Mouse (Mus musculus) myocyte (in vitro differentiated cells): ENCODE data around the gene Tmco2.
"Not testable (repeated sequence)": the region's sequence is repeated elsewhere in the genome, so short reads cannot be mapped to it uniquely, and the experiment has no call there.

Experiments
- MAX ChIP-seq: IDR thresholded peaks from one replicate; pipeline ENCODE4 v1.6.1; 2011; ENCODE audit warnings: low read depth, mild to moderate bottlenecking, control low read depth
- MYOD1 ChIP-seq, 3 experiments: IDR thresholded peaks; one replicate each; pipeline ENCODE4 v1.6.1; 2011; ENCODE audit warnings: control low read depth in 2 of 3, low read depth in 2 of 3, mild to moderate bottlenecking in 2 of 3, moderate library complexity in 1 of 3; ENCODE audit not compliant: insufficient read length in 2 of 3, control insufficient read depth in 1 of 3
- POLR2A ChIP-seq: IDR thresholded peaks from one replicate; pipeline ENCODE4 v1.6.1; 2011; ENCODE audit warnings: low read depth, mild to moderate bottlenecking, control low read depth, moderate library complexity; ENCODE audit not compliant: insufficient read length

DNA sequence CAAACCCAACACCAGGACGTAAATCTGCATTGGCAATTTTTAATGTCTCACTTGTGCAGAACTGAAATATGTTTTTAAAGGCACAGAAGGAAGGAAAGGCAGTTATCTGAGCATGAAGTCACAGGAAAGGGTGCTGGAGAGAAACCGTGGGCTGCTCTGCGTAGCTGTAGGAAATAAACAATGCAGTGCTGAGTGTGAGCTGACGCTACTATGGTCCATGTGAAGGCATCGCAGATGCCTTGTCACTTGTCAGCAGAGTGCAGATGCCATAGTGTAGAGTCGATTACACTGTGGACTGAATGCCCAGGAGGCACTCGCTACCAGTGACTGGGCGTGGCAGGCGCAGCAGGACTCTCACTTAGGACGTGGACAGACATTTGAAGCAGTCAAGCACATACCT lies 49.8 kb downstream of the Tmco2 start:
- not testable (repeated sequence) for TF ChIP-seq POLR2A; MAX; MYOD1 (IDR thresholded peaks at IDR 0.05; ENCODE audit: control insufficient read depth in 1 of 3, insufficient read length in 2 of 3, low read depth in 2 of 3)
